Mouse (Mus musculus) MEL-GATA-1-ER (cell line): ENCODE measurements around the gene Foxp1.

Experiments used
- DNase-seq: peaks from one replicate; pipeline ENCODE4 v3.0.0-alpha.2; 2012; ENCODE audit warnings: low read depth; ENCODE audit errors: extremely low read depth

Gene Foxp1

GRCm38 (mm10) chr6:99153682-99154081 is 368.8 kb downstream of the Foxp1 start:
- no peak for DNase-seq

GRCm38 (mm10) chr6:99146400-99146905 is 376.1 kb downstream of the Foxp1 start:
- DNase-seq: no peak

- no peak for DNase-seq
These were observed 377.5 kb downstream of the Foxp1 start for GRCm38 (mm10) chr6:99145033-99145432.

- DNase-seq: no peak
These were observed 378.8 kb downstream of the Foxp1 start for GRCm38 (mm10) chr6:99143756-99144036.

- no peak for DNase-seq
These were observed 379.4 kb downstream of the Foxp1 start for GRCm38 (mm10) chr6:99142900-99143755.

GRCm38 (mm10) chr6:99138041-99138440 is 384.5 kb downstream of the Foxp1 start:
- DNase-seq: no peak

GRCm38 (mm10) chr6:99137071-99137470 is 385.4 kb downstream of the Foxp1 start:
- no peak for DNase-seq

- no peak for DNase-seq
These were observed 386.4 kb downstream of the Foxp1 start for GRCm38 (mm10) chr6:99135938-99136729.

- no peak for DNase-seq
These were observed 390.7 kb downstream of the Foxp1 start for GRCm38 (mm10) chr6:99131815-99132214.

GRCm38 (mm10) chr6:99130758-99131410 is 391.6 kb downstream of the Foxp1 start:
- DNase-seq: no peak

- no peak for DNase-seq
These were observed 395.8 kb downstream of the Foxp1 start for GRCm38 (mm10) chr6:99126717-99127116.

- DNase-seq: no peak
These were observed 401.4 kb downstream of the Foxp1 start for GRCm38 (mm10) chr6:99120776-99121766.

GRCm38 (mm10) chr6:99118534-99118933 is 404.0 kb downstream of the Foxp1 start:
- no peak for DNase-seq

GRCm38 (mm10) chr6:99117411-99117810 is 405.1 kb downstream of the Foxp1 start:
- no peak for DNase-seq

GRCm38 (mm10) chr6:99111856-99112255 is 410.7 kb downstream of the Foxp1 start:
- DNase-seq: no peak

GRCm38 (mm10) chr6:99108417-99108816 is 414.1 kb downstream of the Foxp1 start:
- DNase-seq: no peak

- DNase-seq: no peak
These were observed 414.8 kb downstream of the Foxp1 start for GRCm38 (mm10) chr6:99107674-99108073.

GRCm38 (mm10) chr6:99107081-99107482 is 415.4 kb downstream of the Foxp1 start:
- peak; percentile 19 for DNase-seq

- DNase-seq: no peak
These were observed 416.5 kb downstream of the Foxp1 start for GRCm38 (mm10) chr6:99105979-99106378.

GRCm38 (mm10) chr6:99104446-99104845 is 418.1 kb downstream of the Foxp1 start:
- DNase-seq: no peak

GRCm38 (mm10) chr6:99103911-99104310 is 418.6 kb downstream of the Foxp1 start:
- no peak for DNase-seq
